Mouse (Mus musculus) cerebellum, adult 2 months (tissue): ENCODE measurements at regions not wholly inside any gene's neighbourhood (a gene's known extent, or its start where the extent isn't known, plus 50 kb on each side); places are given as distances from the start of the nearest gene placed in this dataset.

ENCODE experiments used
- CTCF ChIP-seq: fragments of 200-500 bp; IDR thresholded peaks from 2 replicates; pipeline ENCODE4 v1.5.1; 2011; ENCODE audit warnings: low read depth, mild to moderate bottlenecking, control low read depth, low read length, moderate library complexity, borderline replicate concordance; ENCODE audit not compliant: insufficient read depth
- POLR2A ChIP-seq: fragments of 200-500 bp; IDR thresholded peaks from 2 replicates; pipeline ENCODE4 v1.6.1; 2011; ENCODE audit warnings: low read length, control low read depth, borderline replicate concordance; ENCODE audit not compliant: insufficient read depth

GRCm38 (mm10) chr13:59348510-59348909, 236.5 kb downstream of the Agtpbp1 start:
- TF ChIP-seq CTCF (no peak), POLR2A (no peak)
